Mouse (Mus musculus) small intestine, adult 2 months (tissue): ENCODE results near the gene Lrch4.

Experiments used
- CTCF ChIP-seq: fragments of 200-500 bp; IDR thresholded peaks from 2 replicates; pipeline ENCODE4 v1.5.1; 2012; ENCODE audit warnings: low read depth, mild to moderate bottlenecking, control low read depth, inconsistent platforms, low read length, moderate library complexity, mixed read lengths; ENCODE audit not compliant: insufficient replicate concordance, insufficient read length; ENCODE audit errors: extremely low read depth
- POLR2A ChIP-seq: fragments of 200-500 bp; IDR thresholded peaks from 2 replicates; pipeline ENCODE4 v1.6.1; 2012; ENCODE audit warnings: low read depth, mild to moderate bottlenecking, control low read depth, inconsistent platforms, low read length, moderate library complexity

- TF ChIP-seq CTCF: no peak
- TF ChIP-seq POLR2A: no peak
Measured at GRCm38 (mm10) chr5:137689974-137690373, 61.1 kb downstream of the Lrch4 start.
